Mouse (Mus musculus): ENCODE measurements around the gene Ftsj3.

Gene Ftsj3

DNA sequence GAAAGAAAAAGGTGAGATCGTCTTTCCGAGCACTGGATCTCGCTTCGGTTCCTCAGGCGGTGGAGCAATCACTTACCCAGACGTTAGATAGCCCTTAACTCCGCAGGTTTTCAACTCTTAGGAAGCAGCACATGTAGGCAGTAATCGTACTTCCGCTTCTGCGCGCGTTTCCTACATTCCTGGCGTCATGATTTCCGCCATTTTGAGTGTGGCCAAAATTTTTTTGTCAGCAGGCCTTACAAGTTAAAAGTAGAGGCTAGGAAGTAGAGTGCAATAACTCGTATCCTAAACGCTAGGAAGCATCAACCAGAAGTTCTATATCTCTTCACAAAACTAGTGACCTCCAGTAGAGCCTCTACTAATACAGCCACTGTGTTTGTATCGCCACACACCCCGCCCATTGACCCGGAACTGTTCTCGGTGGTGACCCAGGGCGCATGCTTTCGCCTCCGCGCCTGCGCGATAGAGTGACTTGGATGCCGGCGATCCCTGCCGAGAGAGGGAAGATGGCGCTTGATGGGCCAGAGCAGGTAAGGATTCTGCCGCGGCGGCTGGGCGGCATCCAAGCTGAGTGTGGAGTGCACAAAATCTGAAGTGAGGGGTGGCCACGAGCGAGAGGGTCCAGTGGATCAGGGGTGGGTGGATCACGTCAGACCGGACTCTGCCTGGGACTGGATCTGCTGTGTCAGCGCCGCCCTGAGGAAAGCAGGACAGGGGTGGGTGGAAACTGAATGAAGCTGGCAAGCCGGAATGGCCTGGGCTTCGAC is at the start of gene Ftsj3, which contains the start of gene Psmc5:
Gene Ftsj3 (minus strand): TSS at position 395 of the 767 bp plus-strand sequence.
Gene Psmc5 (plus strand): TSS at position 470 of the 767 bp plus-strand sequence.
- DNase-seq (ENCODE audit: low read depth, low spot score), result peak; percentile 96

DNA sequence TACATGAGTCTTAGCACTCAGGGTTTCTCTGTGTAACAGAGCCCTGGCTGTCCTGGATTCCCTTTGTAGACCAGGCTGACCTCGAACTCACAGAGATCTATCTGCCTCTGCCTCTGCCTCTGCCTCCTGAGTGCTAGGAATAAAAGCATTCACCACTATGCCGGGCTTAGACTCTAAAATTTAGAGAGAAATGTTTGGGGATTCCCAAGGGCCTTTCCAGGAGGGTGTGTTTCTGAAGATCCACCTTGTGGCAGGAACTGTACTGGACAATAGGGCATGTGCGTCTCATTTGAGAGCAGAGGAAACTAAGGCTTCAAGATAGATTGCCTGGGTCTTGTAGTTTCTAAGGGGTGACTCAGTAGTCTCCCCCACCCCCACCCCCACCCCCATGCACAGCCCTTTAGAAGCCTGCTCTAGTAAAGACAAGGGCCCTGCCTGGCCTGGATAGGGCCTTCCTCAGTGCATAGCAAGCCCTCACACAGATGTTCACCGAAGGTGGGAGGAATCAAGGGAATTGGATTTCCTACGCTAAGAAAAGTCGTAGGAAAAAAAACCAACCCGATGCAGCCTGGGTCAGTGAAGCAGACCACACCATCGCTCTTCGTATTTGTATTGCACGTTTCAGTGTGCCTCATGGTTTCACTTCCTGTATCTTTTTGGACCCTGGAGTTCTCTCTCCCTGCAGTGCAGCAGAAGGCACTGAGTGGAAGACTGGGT is 49.6 kb upstream of the Ftsj3 start:
- no peak for DNase-seq (ENCODE audit: low read depth, low spot score)

DNA sequence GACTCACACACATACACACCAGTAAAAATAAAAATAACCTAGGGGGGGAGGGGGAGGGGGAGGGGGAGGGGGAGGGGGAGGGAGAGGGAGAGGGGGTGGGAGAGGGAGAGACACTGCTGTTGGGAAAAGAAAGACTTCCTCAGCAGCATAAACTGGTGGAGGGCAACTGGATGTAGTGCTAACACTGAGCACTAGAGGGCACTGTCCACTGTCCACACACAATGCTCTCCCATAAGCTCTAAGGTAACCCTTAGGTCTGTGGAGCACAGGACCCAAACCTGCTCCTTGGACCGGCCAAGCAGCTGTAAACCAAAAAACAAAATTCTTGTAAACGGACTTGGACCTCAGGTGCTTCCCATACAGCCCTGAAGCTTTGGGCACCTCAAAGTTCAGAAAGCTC is 46.8 kb upstream of the Ftsj3 start:
- peak; percentile 78 for DNase-seq (ENCODE audit: low read depth, low spot score)

DNA sequence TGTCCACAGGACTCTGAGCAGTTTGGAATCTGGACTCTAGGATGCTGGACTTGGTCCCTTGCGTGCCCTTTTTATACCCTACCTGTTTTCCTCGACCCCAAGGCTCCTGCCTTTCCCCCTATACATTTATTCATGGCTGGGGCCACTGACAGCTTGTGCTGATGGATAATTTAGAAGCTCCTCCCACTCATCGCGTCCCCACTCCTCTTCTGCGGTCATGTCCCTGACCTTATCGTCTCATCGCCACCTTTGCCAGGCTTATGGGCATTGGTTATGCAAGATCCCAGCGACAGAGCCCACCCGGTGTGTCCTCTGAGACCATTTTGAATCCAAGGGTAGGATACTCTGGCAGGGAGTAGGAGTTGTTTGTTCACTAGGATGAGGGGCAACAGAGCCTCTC is 45.9 kb upstream of the Ftsj3 start, which contains the start of gene Gh:
Gene Gh (minus strand): TSS at position 101 of the 400 bp plus-strand sequence.
- DNase-seq (ENCODE audit: low read depth, low spot score), result no peak

DNA sequence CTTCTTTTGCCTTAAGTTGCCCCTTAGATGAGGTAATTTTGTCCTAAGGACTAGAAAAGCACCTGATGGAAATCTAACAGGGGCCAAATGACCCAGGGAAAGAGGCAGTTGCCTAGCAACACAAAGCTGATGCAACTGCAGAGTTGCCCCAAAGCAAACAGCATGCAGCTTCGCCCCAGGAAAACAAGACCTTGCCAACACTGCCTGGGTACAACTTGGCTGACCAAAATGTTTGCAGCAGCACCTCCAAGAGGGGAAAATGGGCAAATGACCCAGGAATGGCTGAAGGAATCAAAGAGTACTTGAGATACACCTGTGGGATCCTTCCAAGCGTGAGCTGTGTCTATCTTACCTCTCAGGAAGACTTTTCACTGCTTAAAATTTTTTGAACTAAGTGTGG is 36.0 kb upstream of the Ftsj3 start:
- no peak for DNase-seq (ENCODE audit: low read depth, low spot score)

DNA sequence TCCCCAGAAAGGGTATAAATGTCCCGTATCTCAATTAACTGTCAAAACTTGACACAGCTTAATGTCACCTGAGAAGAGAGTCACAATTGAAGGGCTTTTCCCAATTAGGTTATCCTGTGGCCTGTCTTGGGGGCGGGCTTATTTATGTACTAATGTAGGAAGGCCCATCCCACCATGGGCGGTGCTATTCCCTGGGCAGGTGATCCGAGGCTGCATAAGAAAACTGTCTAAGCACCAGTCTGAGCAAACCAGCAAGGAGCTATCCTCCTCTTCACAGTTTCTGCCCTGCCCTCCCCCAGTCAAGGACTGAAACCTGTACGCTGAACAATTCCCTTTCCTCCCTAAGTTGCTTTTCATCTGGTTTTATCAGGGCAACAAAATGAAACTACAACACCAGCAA is 34.5 kb upstream of the Ftsj3 start:
- no peak for DNase-seq (ENCODE audit: low read depth, low spot score)

DNA sequence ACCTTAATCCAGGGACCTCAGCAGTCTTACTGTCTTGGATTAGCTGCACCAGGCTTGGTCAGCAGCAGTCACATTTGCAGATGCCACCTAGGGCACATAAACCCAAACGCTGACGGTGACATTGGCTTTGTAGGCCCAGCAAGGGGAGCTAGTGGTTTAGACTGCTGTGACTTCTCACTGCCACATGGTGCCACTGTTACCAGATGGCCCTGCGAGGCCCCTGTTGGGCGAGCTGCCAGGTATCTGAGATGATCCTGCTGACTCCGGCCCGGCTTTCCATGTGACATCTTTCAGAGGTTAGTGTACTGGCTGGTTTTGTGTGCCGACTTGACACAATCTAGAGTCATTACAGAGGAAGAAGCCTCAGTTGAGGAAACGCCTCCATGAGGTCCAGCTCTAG is 33.5 kb upstream of the Ftsj3 start:
- no peak for DNase-seq (ENCODE audit: low read depth, low spot score)

DNA sequence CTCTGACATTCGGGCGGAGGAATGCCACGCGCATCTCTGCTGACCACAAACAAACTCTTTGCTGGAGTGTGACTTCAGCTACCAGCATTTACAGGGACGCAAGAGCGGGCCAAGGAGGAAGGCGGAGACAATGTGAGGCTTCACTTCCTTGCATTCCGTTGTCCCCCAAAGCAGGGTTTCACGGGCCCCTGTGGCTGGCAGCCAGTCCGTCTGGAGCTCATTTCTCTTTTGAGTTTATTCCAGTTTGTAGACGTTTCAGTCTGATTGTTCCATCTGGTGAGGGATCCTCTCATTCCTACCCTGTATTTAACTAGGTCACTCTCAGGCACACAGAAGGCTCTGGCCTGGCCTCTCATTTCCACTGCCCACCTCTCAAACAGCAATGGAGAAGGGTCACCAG is 31.1 kb upstream of the Ftsj3 start:
- DNase-seq (ENCODE audit: low read depth, low spot score), result no peak

DNA sequence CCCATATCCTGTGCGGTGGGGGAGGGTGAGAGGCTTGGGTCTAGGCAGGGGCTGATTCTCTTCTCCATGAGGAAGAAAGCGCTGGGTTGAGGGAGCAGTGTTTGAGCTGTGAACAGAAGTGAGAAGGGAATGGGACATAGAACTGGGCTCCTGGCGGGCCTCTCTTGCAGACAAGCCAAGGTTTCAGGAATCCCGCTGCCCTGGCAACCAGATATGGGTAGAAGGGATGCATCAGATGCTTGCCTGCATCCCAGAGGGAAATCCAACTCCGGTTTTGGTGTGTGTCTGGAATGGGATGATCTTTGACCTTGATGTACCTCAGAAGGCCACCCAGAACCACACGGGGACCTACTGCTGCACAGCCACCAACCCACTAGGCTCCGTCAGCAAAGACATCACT is 30.3 kb upstream of the Ftsj3 start:
- no peak for DNase-seq (ENCODE audit: low read depth, low spot score)

DNA sequence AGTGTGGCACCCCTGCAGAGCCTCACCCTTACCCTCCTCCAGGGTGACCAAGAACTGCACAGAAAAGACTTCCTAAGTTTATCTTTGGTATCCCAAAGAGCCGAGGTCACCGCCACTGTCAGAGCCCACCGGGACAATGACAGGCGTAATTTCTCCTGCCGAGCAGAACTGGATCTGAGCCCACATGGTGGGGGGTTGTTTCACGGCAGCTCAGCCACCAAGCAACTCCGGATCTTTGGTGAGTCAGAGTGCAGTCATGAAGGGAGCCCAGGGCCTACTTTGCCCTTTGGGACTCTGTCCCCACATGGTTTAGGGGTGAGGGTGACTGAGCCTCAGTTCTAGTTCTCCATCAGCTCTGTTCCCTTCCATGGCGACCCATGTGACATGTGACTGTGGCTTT is 28.2 kb upstream of the Ftsj3 start:
- DNase-seq (ENCODE audit: low read depth, low spot score), result no peak

DNA sequence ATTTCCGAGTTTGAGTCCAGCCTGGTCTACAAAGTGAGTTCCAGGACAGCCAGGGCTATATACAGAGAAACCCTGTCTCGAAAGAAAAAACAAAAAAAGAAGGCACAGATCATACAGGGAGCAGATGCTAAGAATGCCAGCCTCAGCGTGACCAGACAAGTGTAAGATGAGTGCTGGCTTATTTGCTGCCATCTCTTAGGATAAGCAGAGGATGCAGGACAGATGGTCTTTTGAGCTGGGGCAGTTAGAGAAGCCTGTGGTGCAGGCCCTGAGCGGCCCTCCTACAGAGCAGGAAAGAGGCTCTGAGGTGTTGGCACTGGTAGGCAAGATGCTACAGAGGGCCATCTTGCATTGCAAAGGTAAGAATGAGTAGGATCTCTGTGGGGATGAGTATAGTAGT is 27.5 kb upstream of the Ftsj3 start:
- DNase-seq (ENCODE audit: low read depth, low spot score), result no peak

DNA sequence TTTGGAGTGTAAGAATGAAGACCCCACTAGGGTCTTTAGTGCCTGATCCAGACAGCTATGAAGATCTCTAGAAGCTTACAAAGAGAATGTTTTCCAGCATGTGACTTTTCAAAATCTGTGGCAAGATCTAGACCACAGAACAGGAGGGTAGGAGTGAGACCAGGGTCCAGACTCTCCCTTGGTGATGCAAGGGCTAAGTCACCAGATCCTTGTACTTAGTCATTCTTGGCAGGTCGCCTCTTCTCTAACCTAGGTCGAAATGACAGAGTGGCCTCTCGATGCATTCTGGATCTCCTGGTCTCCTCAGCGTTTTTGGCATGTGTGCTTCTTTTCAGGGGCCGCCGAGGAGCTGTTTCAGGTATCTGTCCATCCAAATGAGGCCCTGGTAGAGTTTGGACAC is 26.6 kb upstream of the Ftsj3 start:
- no peak for DNase-seq (ENCODE audit: low read depth, low spot score)

DNA sequence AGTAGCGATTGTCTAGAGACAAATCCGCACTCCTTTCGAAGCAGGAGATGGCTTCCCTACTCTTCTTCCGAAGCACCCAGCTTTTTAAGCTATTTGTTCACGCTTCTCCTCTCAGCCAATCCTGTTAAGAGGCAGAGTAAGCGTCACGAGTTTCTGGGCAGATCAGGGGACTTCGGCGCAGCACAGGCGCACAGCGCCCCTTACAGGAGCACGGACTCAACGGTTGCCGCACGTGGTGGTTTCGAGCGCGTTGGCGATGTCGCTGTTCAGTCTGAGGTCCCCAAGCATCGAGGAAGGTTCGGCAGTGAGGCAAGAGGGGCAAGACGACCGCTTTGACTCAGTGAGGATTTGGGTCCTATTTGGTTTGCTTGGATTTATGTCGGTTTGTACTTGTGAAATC is 20.6 kb upstream of the Ftsj3 start, which contains the start of gene Tcam1:
Gene Tcam1 (plus strand): TSS at position 219 of the 400 bp plus-strand sequence.
- DNase-seq (ENCODE audit: low read depth, low spot score), result peak; percentile 95

DNA sequence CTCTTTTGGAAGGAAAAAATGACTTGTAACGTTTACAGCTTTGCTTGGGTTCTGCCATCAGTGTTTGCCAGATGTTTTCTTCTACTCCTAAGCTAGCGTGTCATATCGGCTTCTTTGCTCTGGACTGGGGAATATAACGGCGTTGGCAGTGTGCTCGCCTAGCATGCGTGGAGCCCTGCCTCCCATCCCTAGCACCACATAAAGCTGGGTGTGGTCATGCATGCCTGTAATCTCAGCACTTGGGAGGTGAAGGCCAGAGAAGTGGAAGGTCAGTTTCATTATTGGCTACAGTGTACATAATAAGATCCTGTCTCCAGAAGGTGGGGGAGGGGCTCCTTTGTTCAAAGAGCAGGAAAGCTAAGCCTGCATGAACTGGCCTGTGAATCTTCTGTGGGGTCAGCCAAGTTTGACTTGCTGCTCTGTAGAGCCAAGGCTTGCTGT is 19.1 kb upstream of the Ftsj3 start:
- no peak for DNase-seq (ENCODE audit: low read depth, low spot score)

DNA sequence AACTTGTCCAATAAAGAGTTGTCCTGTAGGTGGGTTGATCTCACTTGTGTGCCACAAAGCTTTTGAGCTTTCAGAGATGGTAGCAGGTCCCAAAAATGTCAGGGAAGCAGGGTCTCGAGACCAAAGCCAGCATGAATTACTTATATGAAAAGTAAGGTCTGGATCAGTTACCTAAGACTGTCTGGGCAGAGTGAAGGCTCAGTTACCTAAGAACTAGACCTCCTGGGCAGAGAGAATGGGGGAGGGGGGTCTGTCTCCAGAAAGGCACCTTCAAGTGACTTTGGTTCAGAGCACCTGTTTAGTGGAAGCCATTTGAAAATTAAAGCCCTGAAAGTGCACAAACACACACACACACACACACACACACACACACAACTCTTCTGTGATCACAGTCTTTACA is 18.5 kb upstream of the Ftsj3 start:
- DNase-seq (ENCODE audit: low read depth, low spot score), result no peak

DNA sequence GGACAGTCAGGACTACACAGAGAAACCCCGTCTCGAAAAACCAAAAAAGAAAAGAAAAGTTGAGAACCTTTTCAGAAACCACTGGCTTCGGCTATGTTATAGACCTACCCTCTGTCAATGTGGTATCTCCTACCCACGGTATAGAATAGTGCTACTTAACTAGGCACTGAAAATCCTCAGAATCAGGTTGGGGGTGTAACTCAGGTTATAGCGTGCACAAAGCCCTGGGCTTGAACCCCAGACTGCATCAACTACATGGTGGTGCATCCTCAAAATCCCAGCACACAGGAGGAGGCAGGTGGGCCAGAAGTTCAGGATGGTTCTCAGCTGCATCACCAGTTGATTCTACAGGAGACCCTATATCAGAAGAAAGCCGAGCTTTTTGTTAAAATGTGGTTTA is 17.9 kb upstream of the Ftsj3 start:
- DNase-seq (ENCODE audit: low read depth, low spot score), result no peak

DNA sequence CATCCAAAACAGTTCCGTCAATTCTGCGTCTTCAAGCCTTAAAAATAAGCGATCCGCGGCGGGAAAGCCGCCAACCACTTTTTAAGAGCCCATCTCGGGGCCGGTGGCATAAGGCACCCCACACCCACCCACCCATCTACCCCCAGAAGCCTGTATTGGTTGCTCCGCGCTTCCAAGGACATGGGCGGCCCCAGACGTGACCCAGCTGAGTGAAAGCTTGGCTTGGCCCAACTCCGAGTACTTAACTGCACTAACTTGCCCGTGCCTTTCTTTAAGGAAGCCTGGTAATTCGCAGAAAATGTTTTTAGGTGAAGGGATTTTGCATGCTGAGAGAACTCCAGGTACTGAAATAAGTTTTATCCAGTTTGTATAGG is 17.4 kb upstream of the Ftsj3 start:
- no peak for DNase-seq (ENCODE audit: low read depth, low spot score)

DNA sequence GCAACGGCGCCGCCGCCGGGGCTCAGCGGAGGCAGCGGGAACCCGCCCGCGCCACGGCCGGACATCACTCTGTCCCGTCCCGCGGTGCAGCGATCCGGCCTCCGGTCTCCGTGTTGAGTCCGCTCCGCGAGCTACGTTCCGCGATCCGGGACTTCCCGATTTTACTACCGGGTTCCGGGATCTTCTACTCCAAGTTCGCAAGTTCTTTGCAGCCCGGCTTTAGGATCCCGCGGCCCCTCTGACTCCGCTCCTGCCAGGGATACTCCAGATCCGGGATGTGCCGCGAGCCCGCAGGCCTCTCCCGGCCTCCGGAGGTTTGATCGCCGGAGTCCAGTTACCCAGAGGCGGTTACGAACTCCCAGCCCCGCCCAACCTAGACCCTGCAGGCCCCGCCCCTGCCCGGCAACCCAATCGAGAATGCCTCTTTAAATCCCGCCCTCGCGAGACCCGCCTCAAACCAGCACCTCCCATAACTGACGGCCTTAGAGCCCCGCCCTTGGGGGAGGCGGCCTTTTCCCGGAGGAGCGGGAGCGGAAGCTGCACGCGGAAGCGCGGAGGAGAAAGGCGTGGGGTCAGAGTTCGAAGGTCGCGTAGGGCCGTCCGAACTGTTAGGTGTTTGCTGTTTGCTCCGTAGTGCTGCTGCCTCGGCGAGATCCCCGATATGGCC is 16.9 kb upstream of the Ftsj3 start, which contains the start of gene Smarcd2:
Gene Smarcd2 (minus strand): TSS at position 329 of the 667 bp plus-strand sequence.
- peak; percentile 97 for DNase-seq (ENCODE audit: low read depth, low spot score)

DNA sequence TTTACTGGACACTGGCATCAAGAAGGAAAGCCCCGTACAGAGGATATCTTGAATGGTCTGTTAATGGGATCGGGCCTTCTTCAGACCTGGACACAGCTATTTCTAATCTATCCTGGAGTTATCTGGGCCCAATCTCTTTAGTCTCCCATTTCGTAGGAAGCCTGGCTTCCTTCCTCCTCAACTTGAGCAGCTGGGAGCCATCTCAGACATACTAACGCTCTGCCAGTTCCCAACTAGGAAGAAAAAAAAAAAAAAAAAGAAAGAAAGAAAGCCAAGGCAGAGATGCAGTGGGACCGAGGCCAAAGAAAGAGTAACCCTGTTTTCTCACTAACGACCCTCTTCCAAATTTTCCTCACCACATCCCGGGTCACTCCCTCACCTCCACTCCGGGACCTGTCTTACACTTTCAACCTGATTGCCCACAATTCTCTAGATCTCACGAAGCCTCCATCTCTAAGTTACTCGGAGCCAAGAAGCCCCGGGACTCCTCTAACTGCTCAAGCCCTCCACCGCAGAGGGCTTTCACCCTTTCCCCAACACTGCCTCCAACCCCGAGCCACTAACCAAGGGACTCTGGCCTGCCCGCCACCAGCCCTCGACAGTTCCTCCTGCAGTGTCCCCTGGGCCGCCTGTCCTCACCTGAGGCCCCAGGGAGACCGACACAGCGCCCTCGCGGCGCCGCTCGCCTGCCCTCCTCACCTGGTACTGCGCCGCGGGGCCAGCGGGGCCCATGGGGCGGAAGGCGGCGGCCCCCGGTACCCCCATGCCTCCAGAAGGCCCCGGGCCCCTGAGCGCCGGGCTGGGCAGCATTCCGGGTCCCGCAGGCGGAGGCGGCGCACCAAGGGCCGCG is 16.1 kb upstream of the Ftsj3 start:
- DNase-seq (ENCODE audit: low read depth, low spot score), result no peak

DNA sequence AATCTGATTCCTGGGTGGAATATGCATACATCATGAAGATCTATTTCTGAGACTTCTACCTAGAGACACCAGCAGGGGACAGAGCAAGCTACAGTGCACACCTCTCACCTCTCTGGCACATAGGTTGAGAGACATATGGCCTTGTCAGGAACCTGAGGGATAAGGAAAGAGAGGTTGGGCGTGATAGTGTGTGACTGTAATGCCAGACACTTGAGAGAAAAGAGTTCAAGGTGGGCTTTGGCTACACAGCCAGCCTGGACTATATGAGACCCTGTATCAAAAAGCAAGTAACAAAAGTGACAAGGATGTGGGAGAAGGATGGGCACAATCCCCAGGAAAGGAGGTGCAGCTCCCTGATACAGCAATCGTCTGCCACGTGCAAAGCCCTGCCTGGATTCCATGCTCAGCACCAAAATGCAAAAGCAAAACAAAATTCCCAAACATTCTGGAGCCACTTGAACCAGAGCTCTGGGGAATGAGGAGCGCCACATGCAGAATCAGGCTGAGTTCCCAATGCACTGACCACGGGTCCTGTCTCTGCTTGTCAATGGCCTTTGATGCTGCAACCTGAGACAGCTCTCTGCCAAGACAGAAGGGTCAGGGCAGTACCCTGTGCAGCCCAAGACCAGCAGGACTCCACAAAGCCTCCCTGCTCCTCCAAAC is 15.4 kb upstream of the Ftsj3 start:
- no peak for DNase-seq (ENCODE audit: low read depth, low spot score)

DNA sequence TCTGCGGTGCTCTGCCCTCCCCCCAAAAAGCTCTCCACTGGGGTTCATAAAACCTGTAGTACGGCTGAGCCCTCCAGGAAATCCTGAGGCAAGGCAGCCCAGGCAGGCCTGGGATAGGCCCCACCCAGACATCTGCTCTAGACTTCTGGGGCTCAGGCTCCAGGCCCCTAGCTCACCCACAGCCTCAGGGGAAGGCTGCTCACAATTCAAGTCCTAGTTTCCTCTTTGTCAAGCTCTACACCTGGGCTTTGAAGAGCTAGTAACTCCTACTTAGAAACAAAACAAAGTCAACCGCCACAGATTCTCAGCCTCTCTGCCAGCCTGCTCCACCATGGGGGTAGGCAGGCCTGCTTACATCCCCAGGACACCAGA is 13.2 kb upstream of the Ftsj3 start:
- DNase-seq (ENCODE audit: low read depth, low spot score), result peak; percentile 56
